13 mouse cellular contexts compared by ENCODE assay signal in genomic region chr4:66232350-66232749, GRCm38 (mm10).
DNase-seq lines count a peak whose midpoint lies in the region; ATAC-seq lines count a peak whose summit lies in the region.
"Had no signal": no experiment of that assay in that cellular context is flagged by ENCODE, and none has a peak within 500 bp of the region (broad histone marks: within the 10 kb centered on the region; RNA-seq: fewer than 3 reads in every experiment).

No protein-coding gene starts in this region.

- no peak overlapping the region for H3K4me2 ChIP-seq in embryonic facial prominence, embryonic 14.5 days (ENCODE audit: low read depth, low read length)
- no peak overlapping the region for H3K4me2 ChIP-seq in hindbrain, embryonic 15.5 days
- no peak overlapping the region for H3K4me2 ChIP-seq in midbrain, embryonic 16.5 days (ENCODE audit: low read length)
- no peak overlapping the region for H3K4me2 ChIP-seq in intestine, embryonic 15.5 days (replicated peaks)
- H3K4me2 ChIP-seq: heart, embryonic 11.5 days; lung, embryonic 15.5 days had no signal

- ATAC-seq in cerebellum, adult (ENCODE audit: insufficient number of reproducible peaks, low FRiP score, low TSS enrichment): peak; percentile 64; the same call in 1 of the 2 replicates
- ATAC-seq in embryonic facial prominence, embryonic 14.5 days (ENCODE audit: low read depth): no peak
- ATAC-seq in hindbrain, embryonic 15.5 days (ENCODE audit: low FRiP score, low read depth): peak; percentile 74
- ATAC-seq in midbrain, embryonic 16.5 days: peak; percentile 82
- no peak for ATAC-seq in intestine, embryonic 15.5 days

- H3K27me3 ChIP-seq in embryonic facial prominence, embryonic 14.5 days (replicated peaks; ENCODE audit: control insufficient read depth, insufficient read depth, low read length): no peaks in the 10 kb centered on the region
- H3K27me3 ChIP-seq in hindbrain, embryonic 15.5 days: no peaks in the 10 kb centered on the region
- H3K27me3 ChIP-seq in midbrain, embryonic 16.5 days (ENCODE audit: control insufficient read depth, insufficient read depth, low read depth, low read length): no peaks in the 10 kb centered on the region
- no peaks in the 10 kb centered on the region for H3K27me3 ChIP-seq in intestine, embryonic 15.5 days (replicated peaks)
- H3K27me3 ChIP-seq: lung, embryonic 15.5 days had no signal

- whole genome bisulfite sequencing in embryonic facial prominence, embryonic 14.5 days: 48% methylated on average over 2 of the region's 2 CpGs
- WGBS in hindbrain, embryonic 15.5 days: 40% methylated on average over 2 of the region's 2 CpGs
- WGBS in midbrain, embryonic 16.5 days: 43% methylated on average over 2 of the region's 2 CpGs
- 60% methylated on average over 2 of the region's 2 CpGs for WGBS in intestine, embryonic 15.5 days

- H3K36me3 ChIP-seq in embryonic facial prominence, embryonic 14.5 days (ENCODE audit: control insufficient read depth, insufficient read depth, low read length): no peaks in the 10 kb centered on the region
- H3K36me3 ChIP-seq in hindbrain, embryonic 15.5 days: no peaks in the 10 kb centered on the region
- no peaks in the 10 kb centered on the region for H3K36me3 ChIP-seq in midbrain, embryonic 16.5 days (ENCODE audit: control insufficient read depth, insufficient read depth, low read length)
- H3K36me3 ChIP-seq in intestine, embryonic 15.5 days: no peaks in the 10 kb centered on the region
- H3K36me3 ChIP-seq: lung, embryonic 15.5 days had no signal

- H3K27ac ChIP-seq in embryonic facial prominence, embryonic 14.5 days (replicated peaks; ENCODE audit: low read depth, low read length): no peak overlapping the region
- peak overlapping the region; percentile 15; the same call in 1 of the 2 replicates for H3K27ac ChIP-seq in hindbrain, embryonic 15.5 days (replicated peaks)
- no peak overlapping the region for H3K27ac ChIP-seq in midbrain, embryonic 16.5 days (ENCODE audit: low read length)
- no peak overlapping the region for H3K27ac ChIP-seq in intestine, embryonic 15.5 days
- H3K27ac ChIP-seq: gastrocnemius, adult 2 months; lung, embryonic 15.5 days had no signal

- H3K4me3 ChIP-seq in embryonic facial prominence, embryonic 14.5 days (ENCODE audit: low read depth, low read length): no peak overlapping the region
- H3K4me3 ChIP-seq in hindbrain, embryonic 15.5 days: no peak overlapping the region
- H3K4me3 ChIP-seq in midbrain, embryonic 16.5 days (ENCODE audit: low read depth, low read length): no peak overlapping the region
- H3K4me3 ChIP-seq in intestine, embryonic 15.5 days (replicated peaks): no peak overlapping the region
- H3K4me3 ChIP-seq: gastrocnemius, adult 2 months; lung, embryonic 15.5 days had no signal

- H3K4me1 ChIP-seq in embryonic facial prominence, embryonic 14.5 days (ENCODE audit: control insufficient read depth, insufficient read depth, low read length): no peaks in the 10 kb centered on the region
- peaks cover 12% of the 10 kb centered on the region; the same call in 1 of the 2 replicates for H3K4me1 ChIP-seq in hindbrain, embryonic 15.5 days (replicated peaks)
- peaks cover 4% of the 10 kb centered on the region; the same call in 1 of the 2 replicates for H3K4me1 ChIP-seq in midbrain, embryonic 16.5 days (ENCODE audit: control insufficient read depth, insufficient read depth, low read length)
- H3K4me1 ChIP-seq in intestine, embryonic 15.5 days (replicated peaks): no peaks in the 10 kb centered on the region
- H3K4me1 ChIP-seq: lung, embryonic 15.5 days had no signal

- no peak overlapping the region for H3K9ac ChIP-seq in embryonic facial prominence, embryonic 14.5 days (ENCODE audit: low read depth, low read length)
- H3K9ac ChIP-seq in hindbrain, embryonic 15.5 days: no peak overlapping the region
- no peak overlapping the region for H3K9ac ChIP-seq in midbrain, embryonic 16.5 days (ENCODE audit: low read depth, low read length)
- no peak overlapping the region for H3K9ac ChIP-seq in intestine, embryonic 15.5 days
- H3K9ac ChIP-seq: lung, embryonic 15.5 days had no signal

- H3K9me3 ChIP-seq in embryonic facial prominence, embryonic 14.5 days (ENCODE audit: control insufficient read depth, low read length): no peaks in the 10 kb centered on the region
- H3K9me3 ChIP-seq in hindbrain, embryonic 15.5 days: no peaks in the 10 kb centered on the region
- no peaks in the 10 kb centered on the region for H3K9me3 ChIP-seq in midbrain, embryonic 16.5 days (replicated peaks; ENCODE audit: control insufficient read depth, low read length, poor library complexity, severe bottlenecking)
- H3K9me3 ChIP-seq in intestine, embryonic 15.5 days: no peaks in the 10 kb centered on the region
- H3K9me3 ChIP-seq: lung, embryonic 15.5 days had no signal

- DNase-seq in cerebellum, postnatal 36 days: no peak
- DNase-seq in embryonic facial prominence, embryonic 14.5 days (ENCODE audit: low spot score): peak; percentile 34
- no peak for DNase-seq in ovary, postnatal 10 days (ENCODE audit: low spot score)
- no peak for DNase-seq in frontal cortex, postnatal 10 days (ENCODE audit: low spot score in 2 of 2)
- DNase-seq: gastrocnemius, adult 2 months; left cerebral cortex, postnatal 4 days; right cerebral cortex, adult 18-20 months had no signal

Comparison
In these comparisons a context has a peak if more than half of its experiments do, and no peak if none do; other contexts are left out.
1. ATAC-seq: peak in cerebellum, adult (single experiment), hindbrain, embryonic 15.5 days (single experiment) and midbrain, embryonic 16.5 days (single experiment); none in embryonic facial prominence, embryonic 14.5 days (single experiment) and intestine, embryonic 15.5 days (single experiment).